Mouse (Mus musculus) neural tube, embryonic 13.5 days (tissue): ENCODE measurements at regions not wholly inside any gene's neighbourhood (a gene's known extent, or its start where the extent isn't known, plus 50 kb on each side); places are given as distances from the start of the nearest gene placed in this dataset.

Experiments
- ATAC-seq: fragments of 200-750 bp; cut with Nextera tagmentation; 2 replicates; pipeline ENCODE4 v1.8.0; 2017; ENCODE audit warnings: low read depth, mild to moderate bottlenecking, moderate TSS enrichment, moderate library complexity
- H3K27ac ChIP-seq: fragments of 300-500 bp; sonication (generic); replicated peaks from 2 replicates; pipeline ENCODE4 v1.5.1; 2015; ENCODE audit warnings: moderate library complexity, mild to moderate bottlenecking, inconsistent platforms
- H3K27me3 ChIP-seq: fragments of 300-500 bp; sonication (generic); 2 replicates; pipeline ENCODE4 v1.6.1; 2015; ENCODE audit warnings: mild to moderate bottlenecking, inconsistent platforms
- H3K36me3 ChIP-seq: fragments of 300-500 bp; sonication (generic); 2 replicates; pipeline ENCODE4 v1.6.1; 2015; ENCODE audit warnings: mild to moderate bottlenecking, inconsistent platforms
- H3K4me1 ChIP-seq: fragments of 300-500 bp; sonication (generic); replicated peaks from 2 replicates; pipeline ENCODE4 v1.6.1; 2015; ENCODE audit warnings: inconsistent platforms
- H3K4me2 ChIP-seq: fragments of 300-500 bp; sonication (generic); 2 replicates; pipeline ENCODE4 v1.6.1; 2015; ENCODE audit warnings: inconsistent platforms, mild to moderate bottlenecking, moderate library complexity
- H3K4me3 ChIP-seq: fragments of 300-500 bp; sonication (generic); 2 replicates; pipeline ENCODE4 v1.5.1; 2015; ENCODE audit warnings: mild to moderate bottlenecking, inconsistent platforms
- H3K9ac ChIP-seq: fragments of 300-500 bp; sonication (generic); 2 replicates; pipeline ENCODE4 v1.6.1; 2015; ENCODE audit warnings: moderate library complexity, mild to moderate bottlenecking, inconsistent platforms
- H3K9me3 ChIP-seq: fragments of 300-500 bp; sonication (generic); 2 replicates; pipeline ENCODE4 v1.6.1; 2016; ENCODE audit warnings: inconsistent platforms
- WGBS: fragments of 180-500 bp; shearing (Covaris S2); methylation state at CpG from one replicate; pipeline ENCODE4 v1.1.7; 2015; 5-methylcytosine and 5-hydroxymethylcytosine counted together

- Histone ChIP-seq H3K4me3 (no peak overlapping the region), H3K4me2 (peak overlapping the region; percentile 25; the same call in 1 of the 2 replicates), H3K27ac (no peak overlapping the region), H3K9ac (no peak overlapping the region), H3K36me3 (no peaks in the 10 kb centered on the region), H3K4me1 (peaks cover 4% of the 10 kb centered on the region; the same call in 1 of the 2 replicates), H3K9me3 (no peaks in the 10 kb centered on the region), H3K27me3 (no peaks in the 10 kb centered on the region)
- ATAC-seq: no peak
- WGBS: 4% methylated on average over 9 of the region's 9 CpGs
These were observed 445.9 kb downstream of the Ttll7 start for GRCm38 (mm10) chr3:147298065-147298464.

GRCm38 (mm10) chr3:147325522-147325921 lies 473.4 kb downstream of the Ttll7 start:
- Histone ChIP-seq H3K27me3 (no peaks in the 10 kb centered on the region), H3K4me1 (no peaks in the 10 kb centered on the region), H3K9ac (no peak overlapping the region), H3K36me3 (no peaks in the 10 kb centered on the region), H3K9me3 (no peaks in the 10 kb centered on the region), H3K27ac (no peak overlapping the region), H3K4me2 (no peak overlapping the region), H3K4me3 (no peak overlapping the region)
- no peak for ATAC-seq
- WGBS: 88% methylated on average over 2 of the region's 2 CpGs

- Histone ChIP-seq H3K4me3 (no peak overlapping the region), H3K4me2 (no peak overlapping the region), H3K27me3 (no peaks in the 10 kb centered on the region), H3K27ac (no peak overlapping the region), H3K36me3 (no peaks in the 10 kb centered on the region), H3K9ac (no peak overlapping the region), H3K9me3 (no peaks in the 10 kb centered on the region), H3K4me1 (no peaks in the 10 kb centered on the region)
- ATAC-seq: no peak
- WGBS: 82% methylated on average over 6 of the region's 6 CpGs
These were observed 482.1 kb downstream of the Ttll7 start for GRCm38 (mm10) chr3:147334301-147334700.

- H3K27ac ChIP-seq: no peak overlapping the region
- ATAC-seq: no peak
- no peaks in the 10 kb centered on the region for H3K36me3 ChIP-seq
- H3K4me3 ChIP-seq: no peak overlapping the region
- WGBS: 66% methylated on average over 7 of the region's 7 CpGs
- H3K9ac ChIP-seq: no peak overlapping the region
- no peaks in the 10 kb centered on the region for H3K27me3 ChIP-seq
- H3K4me2 ChIP-seq: no peak overlapping the region
- no peaks in the 10 kb centered on the region for H3K4me1 ChIP-seq
- no peaks in the 10 kb centered on the region for H3K9me3 ChIP-seq
These were observed 483.1 kb downstream of the Ttll7 start for GRCm38 (mm10) chr3:147335286-147335685.

- 81% methylated on average over 2 of the region's 2 CpGs for WGBS
- Histone ChIP-seq H3K4me2 (no peak overlapping the region), H3K27me3 (no peaks in the 10 kb centered on the region), H3K4me1 (no peaks in the 10 kb centered on the region), H3K9me3 (no peaks in the 10 kb centered on the region), H3K36me3 (no peaks in the 10 kb centered on the region), H3K4me3 (no peak overlapping the region), H3K27ac (no peak overlapping the region), H3K9ac (no peak overlapping the region)
- no peak for ATAC-seq
These were observed 487.3 kb downstream of the Ttll7 start for GRCm38 (mm10) chr3:147339427-147339826.

- Histone ChIP-seq H3K4me1 (no peaks in the 10 kb centered on the region), H3K4me3 (no peak overlapping the region), H3K36me3 (no peaks in the 10 kb centered on the region), H3K27ac (no peak overlapping the region), H3K9ac (no peak overlapping the region), H3K27me3 (no peaks in the 10 kb centered on the region), H3K4me2 (no peak overlapping the region), H3K9me3 (no peaks in the 10 kb centered on the region)
- ATAC-seq: no peak
- WGBS: 47% methylated on average over 5 of the region's 5 CpGs
These were observed 495.3 kb downstream of the Ttll7 start for GRCm38 (mm10) chr3:147347278-147348039.

- Histone ChIP-seq H3K27ac (no peak overlapping the region), H3K9me3 (no peaks in the 10 kb centered on the region), H3K27me3 (no peaks in the 10 kb centered on the region), H3K36me3 (no peaks in the 10 kb centered on the region), H3K4me2 (no peak overlapping the region), H3K4me1 (no peaks in the 10 kb centered on the region), H3K9ac (no peak overlapping the region), H3K4me3 (no peak overlapping the region)
- 89% methylated on average over 5 of the region's 5 CpGs for WGBS
- ATAC-seq: no peak
These were observed 534.9 kb downstream of the Ttll7 start for GRCm38 (mm10) chr3:147387077-147387476.

GRCm38 (mm10) chr3:147398298-147398697 lies 546.1 kb downstream of the Ttll7 start:
- H3K9ac ChIP-seq: no peak overlapping the region
- H3K27me3 ChIP-seq: no peaks in the 10 kb centered on the region
- no peaks in the 10 kb centered on the region for H3K36me3 ChIP-seq
- H3K9me3 ChIP-seq: no peaks in the 10 kb centered on the region
- no peak overlapping the region for H3K4me3 ChIP-seq
- ATAC-seq: no peak
- no peak overlapping the region for H3K4me2 ChIP-seq
- 43% methylated on average over 8 of the region's 8 CpGs for WGBS
- H3K27ac ChIP-seq: no peak overlapping the region
- H3K4me1 ChIP-seq: peaks cover 7% of the 10 kb centered on the region

- Histone ChIP-seq H3K4me3 (no peak overlapping the region), H3K9me3 (no peaks in the 10 kb centered on the region), H3K27me3 (no peaks in the 10 kb centered on the region), H3K4me2 (no peak overlapping the region), H3K36me3 (no peaks in the 10 kb centered on the region), H3K4me1 (no peaks in the 10 kb centered on the region), H3K27ac (no peak overlapping the region), H3K9ac (no peak overlapping the region)
- no peak for ATAC-seq
- whole genome bisulfite sequencing: 92% methylated on average over 4 of the region's 4 CpGs
These were observed 560.1 kb downstream of the Ttll7 start for GRCm38 (mm10) chr3:147412274-147412673.

GRCm38 (mm10) chr3:147416926-147417325 lies 564.8 kb downstream of the Ttll7 start:
- no peak overlapping the region for H3K9ac ChIP-seq
- H3K27ac ChIP-seq: no peak overlapping the region
- no peak overlapping the region for H3K4me3 ChIP-seq
- no peak overlapping the region for H3K4me2 ChIP-seq
- H3K4me1 ChIP-seq: no peaks in the 10 kb centered on the region
- 78% methylated on average over 3 of the region's 3 CpGs for WGBS
- no peaks in the 10 kb centered on the region for H3K36me3 ChIP-seq
- H3K27me3 ChIP-seq: no peaks in the 10 kb centered on the region
- ATAC-seq: no peak
- H3K9me3 ChIP-seq: no peaks in the 10 kb centered on the region

- no peak for ATAC-seq
- H3K36me3 ChIP-seq: no peaks in the 10 kb centered on the region
These were observed 567.0 kb downstream of the Ttll7 start for GRCm38 (mm10) chr3:147419129-147419528.

GRCm38 (mm10) chr3:147422196-147422595 lies 570.0 kb downstream of the Ttll7 start:
- WGBS: 67% methylated on average over 5 of the region's 5 CpGs
- Histone ChIP-seq H3K9me3 (no peaks in the 10 kb centered on the region), H3K36me3 (no peaks in the 10 kb centered on the region), H3K4me3 (no peak overlapping the region), H3K4me2 (no peak overlapping the region), H3K27me3 (no peaks in the 10 kb centered on the region), H3K4me1 (peaks cover 20% of the 10 kb centered on the region), H3K27ac (no peak overlapping the region), H3K9ac (no peak overlapping the region)
- ATAC-seq: no peak

More at GRCm38 (mm10) chr3:147419129-147419528, 567.0 kb downstream of the Ttll7 start:
- H3K27me3 ChIP-seq: no peaks in the 10 kb centered on the region
- no peak overlapping the region for H3K4me2 ChIP-seq
- H3K4me3 ChIP-seq: no peak overlapping the region
- WGBS: 46% methylated on average over 3 of the region's 3 CpGs
- H3K9ac ChIP-seq: no peak overlapping the region
- peaks cover 14% of the 10 kb centered on the region for H3K4me1 ChIP-seq
- no peaks in the 10 kb centered on the region for H3K9me3 ChIP-seq
- no peak overlapping the region for H3K27ac ChIP-seq
